10 mouse cellular contexts compared by ENCODE assay signal in the genomic region with DNA sequence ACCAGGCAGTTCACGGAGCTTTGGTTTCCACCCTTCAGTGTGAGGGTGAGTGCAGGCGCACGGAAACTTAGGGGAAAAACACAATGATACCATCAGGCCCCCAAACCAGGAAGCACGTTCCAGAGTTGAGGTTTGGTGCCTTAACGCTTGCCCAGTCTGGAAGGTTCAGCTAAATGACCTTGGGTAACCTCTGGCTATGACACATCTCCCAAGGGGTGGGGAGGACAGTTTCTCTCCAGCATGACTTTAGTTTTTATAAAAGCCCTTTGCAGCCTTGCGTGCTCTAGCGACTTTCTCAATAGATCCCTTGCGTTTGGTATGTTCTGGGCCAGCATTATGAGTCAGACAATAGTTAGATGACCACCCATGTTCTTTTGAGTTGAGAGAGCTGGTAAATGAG. TPM values are rescaled to one million over a fixed set of nuclear protein-coding genes. Genes with fewer than 3 reads are reported as not detected.
DNase-seq lines count a peak whose midpoint lies in the region; ATAC-seq lines count a peak whose summit lies in the region.
"Had no signal": no experiment of that assay in that cellular context is flagged by ENCODE, and none has a peak within 500 bp of the region (broad histone marks: within the 10 kb centered on the region; RNA-seq: fewer than 3 reads in every experiment).

No protein-coding gene starts in this region.

- intact Hi-C loops in gastrocnemius, postnatal 14 days (cut with DNase I; ENCODE audit: low total_unique reads) = no loop called here
- intact Hi-C loops in heart, postnatal 36 days (cut with DNase I) = no loop called here

- no peaks in the 10 kb centered on the region for H3K4me1 ChIP-seq in forebrain, embryonic 12.5 days

- ATAC-seq in forebrain, embryonic 12.5 days (ENCODE audit: low FRiP score) = no peak

- DNase-seq in gastrocnemius, adult 18-20 months (ENCODE audit: low spot score) = peak; percentile 62
- DNase-seq in gastrocnemius, postnatal 14 days = no peak
- DNase-seq in 3T3-L1 (ENCODE audit: low read depth, low spot score) = peak; percentile 87
- peak; percentile 60 to 68 for DNase-seq in adrenal gland, postnatal 36 days
- DNase-seq in heart, postnatal 36 days = peak; percentile 35 to 56
- DNase-seq in spleen, adult 12 weeks (ENCODE audit: low spot score) = no peak
- DNase-seq in left cerebral cortex, adult 8-10 months (ENCODE audit: low spot score in 2 of 2) = no peak
- DNase-seq: kidney, postnatal 10 days; lung, embryonic 14.5 days had no signal

- no peaks in the 10 kb centered on the region for H3K36me3 ChIP-seq in forebrain, embryonic 12.5 days (replicated peaks)

- no peak overlapping the region for H3K4me3 ChIP-seq in forebrain, embryonic 12.5 days (replicated peaks)

- H3K9ac ChIP-seq in forebrain, embryonic 12.5 days = no peak overlapping the region
- H3K9ac ChIP-seq: lung, embryonic 14.5 days had no signal

- no peak overlapping the region for H3K4me2 ChIP-seq in forebrain, embryonic 12.5 days
- H3K4me2 ChIP-seq: lung, embryonic 14.5 days had no signal

- H3K27me3 ChIP-seq in forebrain, embryonic 12.5 days = peaks cover 1% of the 10 kb centered on the region

- H3K27ac ChIP-seq in forebrain, embryonic 12.5 days = no peak overlapping the region

- no peaks in the 10 kb centered on the region for H3K9me3 ChIP-seq in forebrain, embryonic 12.5 days

- WGBS in forebrain, embryonic 12.5 days = 56% methylated on average over 8 of the region's 8 CpGs

RNA-seq across cellular contexts. Expression of gene Arhgef3, which starts 8.8 kb away (rescaled TPM):
- 10 to 100 TPM; 11.4 to 20.5 TPM for total RNA-seq in gastrocnemius, adult 18-20 months (2021)
- total RNA-seq in gastrocnemius, postnatal 14 days (2021) = 10 to 100 TPM; 15.1 to 15.8 TPM
- 10 to 100 TPM; 29.9 to 44.1 TPM for total RNA-seq in adrenal gland, postnatal 36 days (2021)
- total RNA-seq in heart, postnatal 36 days (2021) = 10 to 100 TPM; 27.5 to 37.7 TPM
- polyA plus RNA-seq in forebrain, embryonic 12.5 days (2016; fragmentation: Nextera tagmentation; extraction: Ambion mirVana) = 1.8 and 2.4 TPM in 2 replicates
- 10 to 100 TPM; 61.6 to 75.8 (median 72.8) TPM for total RNA-seq in left cerebral cortex, adult 8-10 months (2022)

Comparison
In these comparisons a context has a peak if more than half of its experiments do, and no peak if none do; other contexts are left out.
1. DNase-seq: peak in gastrocnemius, adult 18-20 months (single experiment), 3T3-L1 (single experiment), adrenal gland, postnatal 36 days (2 of 2) and heart, postnatal 36 days (2 of 2); none in gastrocnemius, postnatal 14 days (single experiment), spleen, adult 12 weeks (single experiment) and left cerebral cortex, adult 8-10 months (0 of 2).